Mouse (Mus musculus) heart, postnatal 0 days (tissue): ENCODE measurements around the gene Adam23. TPM values are rescaled to one million over a fixed set of nuclear protein-coding genes. Genes with fewer than 3 reads are reported as not detected.

ENCODE experiments used
- ATAC-seq: fragments of 200-750 bp; cut with Nextera tagmentation; 2 replicates; pipeline ENCODE4 v1.8.0; 2017; ENCODE audit warnings: low read depth, moderate number of reproducible peaks, moderate library complexity; ENCODE audit not compliant: insufficient read depth
- DNase-seq: peaks from one replicate; pipeline ENCODE4 v3.0.0-alpha.2; 2016; ENCODE audit warnings: low spot score
- H3K27ac ChIP-seq: fragments of 300-500 bp; sonication (generic); 2 replicates; pipeline ENCODE4 v1.5.1; 2014; ENCODE audit warnings: low read depth, mild to moderate bottlenecking
- H3K27me3 ChIP-seq: fragments of 300-500 bp; sonication (generic); 2 replicates; pipeline ENCODE4 v1.6.1; 2014; ENCODE audit warnings: low read length, mixed read lengths; ENCODE audit not compliant: control insufficient read depth, insufficient read depth
- H3K36me3 ChIP-seq: fragments of 300-500 bp; sonication (generic); replicated peaks from 2 replicates; pipeline ENCODE4 v1.6.1; 2014; ENCODE audit warnings: low read length, mixed read lengths; ENCODE audit not compliant: control insufficient read depth, insufficient read depth
- H3K4me1 ChIP-seq: fragments of 300-500 bp; sonication (generic); 2 replicates; pipeline ENCODE4 v1.6.1; 2014; ENCODE audit warnings: antibody characterized with exemption; ENCODE audit not compliant: control insufficient read depth, insufficient read depth
- H3K4me2 ChIP-seq: fragments of 300-500 bp; sonication (generic); 2 replicates; pipeline ENCODE4 v1.6.1; 2014; ENCODE audit warnings: low read depth, mild to moderate bottlenecking, low read length, moderate library complexity
- H3K4me3 ChIP-seq: fragments of 300-500 bp; sonication (generic); 2 replicates; pipeline ENCODE4 v1.5.1; 2014; ENCODE audit warnings: low read depth, low read length
- H3K9ac ChIP-seq: fragments of 300-500 bp; sonication (generic); replicated peaks from 2 replicates; pipeline ENCODE4 v1.6.1; 2014; ENCODE audit warnings: low read depth, low read length, mixed read lengths
- H3K9me3 ChIP-seq: fragments of 300-500 bp; sonication (generic); replicated peaks from 2 replicates; pipeline ENCODE4 v1.6.1; 2016; ENCODE audit warnings: low read length; ENCODE audit not compliant: control insufficient read depth
- CTCF ChIP-seq: IDR thresholded peaks from 2 replicates; pipeline ENCODE4 v1.5.1; 2016; ENCODE audit warnings: antibody characterized with exemption, control low read depth, low read depth
- EP300 ChIP-seq: IDR thresholded peaks from 2 replicates; pipeline ENCODE4 v1.6.1; 2016; ENCODE audit warnings: antibody characterized with exemption, low read depth
- WGBS: fragments of 180-500 bp; shearing (Covaris S2); extraction: QIAGEN DNeasy Blood & Tissue Kit; methylation state at CpG from one replicate; pipeline ENCODE4 v1.1.7; 2014; 5-methylcytosine and 5-hydroxymethylcytosine counted together
- polyA plus RNA-seq: library from polyadenylated mRNA; unstranded; fragments of >200 nt; fragmentation: Nextera tagmentation; extraction: Ambion mirVana; gene quantifications from 2 replicates; pipeline ENCODE4 v1.2.1, GENCODE M21; 2015
- total RNA-seq: library from RNA; depleted of rRNA; stranded (reverse); fragments of >200 nt; gene quantifications from 2 replicates; pipeline ENCODE4 v1.2.3, GENCODE M21; 2014; ENCODE audit warnings: low replicate concordance

The Adam23 gene
- total and polyA plus RNA-seq, 2 experiments from 2014 or later: 0.72 to 3.7 TPM

GRCm38 (mm10) chr1:63457801-63458519 is 12.3 kb downstream of the Adam23 start:
- 65% methylated on average over 8 of the region's 8 CpGs for WGBS
- no peak for ATAC-seq
- H3K4me2 ChIP-seq: no peak overlapping the region
- DNase-seq: no peak
- H3K9ac ChIP-seq: no peak overlapping the region
- no peak overlapping the region for H3K4me3 ChIP-seq
- H3K9me3 ChIP-seq: no peaks in the 10 kb centered on the region
- H3K4me1 ChIP-seq: no peaks in the 10 kb centered on the region
- no peak for TF ChIP-seq EP300
- TF ChIP-seq CTCF: no peak
- H3K27ac ChIP-seq: no peak overlapping the region
- H3K27me3 ChIP-seq: no peaks in the 10 kb centered on the region
- H3K36me3 ChIP-seq: no peaks in the 10 kb centered on the region

- no peak overlapping the region for H3K4me2 ChIP-seq
- WGBS: 89% methylated on average over 3 of the region's 3 CpGs
- H3K9me3 ChIP-seq: no peaks in the 10 kb centered on the region
- H3K9ac ChIP-seq: no peak overlapping the region
- ATAC-seq (no peak), DNase-seq (no peak)
- no peaks in the 10 kb centered on the region for H3K36me3 ChIP-seq
- no peak overlapping the region for H3K27ac ChIP-seq
- no peaks in the 10 kb centered on the region for H3K4me1 ChIP-seq
- TF ChIP-seq EP300 (no peak), CTCF (no peak)
- H3K4me3 ChIP-seq: no peak overlapping the region
- no peaks in the 10 kb centered on the region for H3K27me3 ChIP-seq
Observed at GRCm38 (mm10) chr1:63459151-63459550, 13.5 kb downstream of the Adam23 start.

- 70% methylated on average over 6 of the region's 6 CpGs for WGBS
- Histone ChIP-seq H3K9me3 (no peaks in the 10 kb centered on the region), H3K4me1 (no peaks in the 10 kb centered on the region), H3K9ac (no peak overlapping the region), H3K36me3 (no peaks in the 10 kb centered on the region), H3K4me3 (no peak overlapping the region), H3K27me3 (no peaks in the 10 kb centered on the region), H3K27ac (no peak overlapping the region), H3K4me2 (no peak overlapping the region)
- no peak for ATAC-seq
- TF ChIP-seq CTCF (no peak), EP300 (no peak)
- DNase-seq: no peak
Observed at GRCm38 (mm10) chr1:63459926-63460325, 14.2 kb downstream of the Adam23 start.

- DNase-seq (no peak), ATAC-seq (no peak)
- Histone ChIP-seq H3K4me2 (no peak overlapping the region), H3K27ac (no peak overlapping the region), H3K9me3 (no peaks in the 10 kb centered on the region), H3K4me3 (no peak overlapping the region), H3K4me1 (no peaks in the 10 kb centered on the region), H3K9ac (no peak overlapping the region), H3K27me3 (no peaks in the 10 kb centered on the region), H3K36me3 (no peaks in the 10 kb centered on the region)
- 80% methylated on average over 1 of the region's 1 CpGs for WGBS
- TF ChIP-seq CTCF (no peak), EP300 (no peak)
Observed at GRCm38 (mm10) chr1:63464441-63464840, 18.8 kb downstream of the Adam23 start.

GRCm38 (mm10) chr1:63473272-63473671 is 27.6 kb downstream of the Adam23 start:
- WGBS: 84% methylated on average over 2 of the region's 2 CpGs
- H3K9me3 ChIP-seq: no peaks in the 10 kb centered on the region
- H3K27ac ChIP-seq: no peak overlapping the region
- no peak overlapping the region for H3K4me3 ChIP-seq
- H3K4me1 ChIP-seq: no peaks in the 10 kb centered on the region
- H3K36me3 ChIP-seq: no peaks in the 10 kb centered on the region
- ATAC-seq (no peak), DNase-seq (no peak)
- no peak overlapping the region for H3K4me2 ChIP-seq
- H3K9ac ChIP-seq: no peak overlapping the region
- no peaks in the 10 kb centered on the region for H3K27me3 ChIP-seq
- TF ChIP-seq EP300: no peak
- no peak for TF ChIP-seq CTCF

- Histone ChIP-seq H3K4me1 (0 out of 2 replicates have a peak, but pooled peaks cover 2% of the 10 kb centered on the region), H3K9ac (no peak overlapping the region), H3K9me3 (no peaks in the 10 kb centered on the region), H3K4me3 (no peak overlapping the region), H3K36me3 (no peaks in the 10 kb centered on the region), H3K4me2 (no peak overlapping the region), H3K27me3 (no peaks in the 10 kb centered on the region), H3K27ac (no peak overlapping the region)
- WGBS: 66% methylated on average over 8 of the region's 8 CpGs
- TF ChIP-seq CTCF (no peak), EP300 (no peak)
- DNase-seq (no peak), ATAC-seq (no peak)
Observed at GRCm38 (mm10) chr1:63473696-63474095, 28.0 kb downstream of the Adam23 start.
